Mouse (Mus musculus) T-cell, adult 2 months (primary cell): ENCODE data around the gene Ube2r2.

Experiments used
- DNase-seq: peaks from one replicate; pipeline ENCODE4 v3.0.0; 2022; ENCODE audit warnings: low spot score

Gene Ube2r2

GRCm38 (mm10) chr4:41118706-41119292 lies 16.7 kb upstream of the Ube2r2 start:
- DNase-seq, result peak; percentile 68

GRCm38 (mm10) chr4:41124180-41124951 lies 11.2 kb upstream of the Ube2r2 start, which contains the start of gene Nol6:
Gene Nol6 (minus strand): TSS chr4:41124455.
- peak; percentile 98 for DNase-seq

- peak; percentile 76 for DNase-seq
These were observed 6.1 kb upstream of the Ube2r2 start for GRCm38 (mm10) chr4:41129406-41129805.

- DNase-seq, result no peak
These were observed 5.7 kb upstream of the Ube2r2 start for GRCm38 (mm10) chr4:41129836-41130235.

GRCm38 (mm10) chr4:41132471-41132870 lies 3.1 kb upstream of the Ube2r2 start:
- no peak for DNase-seq

GRCm38 (mm10) chr4:41133529-41134291 lies 1.8 kb upstream of the Ube2r2 start:
- DNase-seq, result no peak

GRCm38 (mm10) chr4:41134935-41135710 lies 420 bp upstream of the Ube2r2 start:
- peak; percentile 61 for DNase-seq

GRCm38 (mm10) chr4:41136454-41136805 lies 887 bp downstream of the Ube2r2 start:
- DNase-seq, result no peak

- no peak for DNase-seq
These were observed 1.3 kb downstream of the Ube2r2 start for GRCm38 (mm10) chr4:41136811-41137210.

- no peak for DNase-seq
These were observed 4.8 kb downstream of the Ube2r2 start for GRCm38 (mm10) chr4:41140174-41140875.

GRCm38 (mm10) chr4:41142601-41143000 lies 7.1 kb downstream of the Ube2r2 start:
- DNase-seq, result no peak

GRCm38 (mm10) chr4:41149891-41150290 lies 14.3 kb downstream of the Ube2r2 start:
- no peak for DNase-seq

GRCm38 (mm10) chr4:41151186-41151585 lies 15.6 kb downstream of the Ube2r2 start:
- no peak for DNase-seq

GRCm38 (mm10) chr4:41153146-41153545 lies 17.6 kb downstream of the Ube2r2 start:
- no peak for DNase-seq

GRCm38 (mm10) chr4:41156961-41157360 lies 21.4 kb downstream of the Ube2r2 start:
- DNase-seq, result no peak

- DNase-seq, result no peak
These were observed 22.7 kb downstream of the Ube2r2 start for GRCm38 (mm10) chr4:41158251-41158650.

- DNase-seq, result no peak
These were observed 25.7 kb downstream of the Ube2r2 start for GRCm38 (mm10) chr4:41161232-41161631.

- DNase-seq, result no peak
These were observed 29.4 kb downstream of the Ube2r2 start for GRCm38 (mm10) chr4:41164974-41165373.

- DNase-seq, result peak; percentile 33
These were observed 30.3 kb downstream of the Ube2r2 start for GRCm38 (mm10) chr4:41165693-41166475.

GRCm38 (mm10) chr4:41170970-41171369 lies 35.4 kb downstream of the Ube2r2 start:
- DNase-seq, result no peak

- DNase-seq, result no peak
These were observed 39.1 kb downstream of the Ube2r2 start for GRCm38 (mm10) chr4:41174631-41175030.
